Mouse (Mus musculus) liver, embryonic 13.5 days (tissue): ENCODE data around the gene Hbp1. TPM values are rescaled to one million over a fixed set of nuclear protein-coding genes. Genes with fewer than 3 reads are reported as not detected.

Source experiments
- ATAC-seq: fragments of 200-750 bp; cut with Nextera tagmentation; 2 replicates; pipeline ENCODE4 v1.8.0; 2017; ENCODE audit warnings: low read depth, mild to moderate bottlenecking, moderate number of reproducible peaks, moderate library complexity
- DNase-seq: peaks from one replicate; pipeline ENCODE4 v3.0.0; 2022
- H3K27ac ChIP-seq: fragments of 300-500 bp; sonication (generic); 2 replicates; pipeline ENCODE4 v1.5.1; 2015; ENCODE audit warnings: moderate library complexity, mild to moderate bottlenecking, inconsistent platforms
- H3K27me3 ChIP-seq: fragments of 300-500 bp; sonication (generic); 2 replicates; pipeline ENCODE4 v1.6.1; 2015; ENCODE audit warnings: mild to moderate bottlenecking, inconsistent platforms
- H3K36me3 ChIP-seq: fragments of 300-500 bp; sonication (generic); 2 replicates; pipeline ENCODE4 v1.6.1; 2015; ENCODE audit warnings: mild to moderate bottlenecking, inconsistent platforms
- H3K4me1 ChIP-seq: fragments of 300-500 bp; sonication (generic); replicated peaks from 2 replicates; pipeline ENCODE4 v1.6.1; 2015; ENCODE audit warnings: inconsistent platforms
- H3K4me2 ChIP-seq: fragments of 300-500 bp; sonication (generic); 2 replicates; pipeline ENCODE4 v1.6.1; 2015; ENCODE audit warnings: inconsistent platforms, mild to moderate bottlenecking, moderate library complexity
- H3K4me3 ChIP-seq: fragments of 300-500 bp; sonication (generic); replicated peaks from 2 replicates; pipeline ENCODE4 v1.5.1; 2015; ENCODE audit warnings: mild to moderate bottlenecking, inconsistent platforms
- H3K9ac ChIP-seq: fragments of 300-500 bp; sonication (generic); 2 replicates; pipeline ENCODE4 v1.6.1; 2015; ENCODE audit warnings: mild to moderate bottlenecking, inconsistent platforms
- H3K9me3 ChIP-seq: fragments of 300-500 bp; sonication (generic); replicated peaks from 2 replicates; pipeline ENCODE4 v1.6.1; 2016; ENCODE audit warnings: inconsistent platforms
- WGBS: fragments of 180-500 bp; shearing (Covaris S2); methylation state at CpG from one replicate; pipeline ENCODE4 v1.1.7; 2015; ENCODE audit not compliant: insufficient replicate concordance; 5-methylcytosine and 5-hydroxymethylcytosine counted together
- polyA plus RNA-seq: library from polyadenylated mRNA; unstranded; fragments of >200 nt; fragmentation: Nextera tagmentation; extraction: Ambion mirVana; gene quantifications from 2 replicates; pipeline ENCODE4 v1.2.1, GENCODE M21; 2015

The Hbp1 gene
- polyA plus RNA-seq, 1 experiment from 2014 or later, result 33.3 TPM

DNA sequence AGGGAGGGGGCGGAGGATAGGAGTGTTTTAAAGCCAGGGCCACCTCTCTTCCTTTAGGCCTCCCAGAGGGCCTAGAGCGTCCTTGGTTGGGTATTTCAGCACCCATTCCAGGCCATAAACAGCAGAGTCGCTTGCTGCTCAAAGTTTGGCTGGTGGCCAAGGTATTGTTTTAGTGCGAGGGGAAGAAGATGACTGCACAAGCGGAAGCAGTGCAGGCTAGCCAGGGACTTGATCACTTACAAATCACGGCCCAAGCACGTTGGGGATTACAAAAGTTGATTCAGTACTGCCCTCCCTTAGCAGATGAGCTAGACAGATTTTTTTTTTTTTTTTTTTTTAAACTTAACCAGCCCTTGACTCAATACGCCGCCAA is 310 bp upstream of the Hbp1 start:
- H3K4me2 ChIP-seq, result peak overlapping the region; percentile 75
- H3K4me3 ChIP-seq, result peak overlapping the region; percentile 60
- DNase-seq (no peak), ATAC-seq (no peak)
- peak overlapping the region; percentile 37 for H3K27ac ChIP-seq
- peaks cover 35% of the 10 kb centered on the region for H3K4me1 ChIP-seq
- no peaks in the 10 kb centered on the region for H3K9me3 ChIP-seq
- 10% methylated on average over 9 of the region's 9 CpGs for WGBS
- peak overlapping the region; percentile 46 for H3K9ac ChIP-seq
- H3K36me3 ChIP-seq, result no peaks in the 10 kb centered on the region
- H3K27me3 ChIP-seq, result no peaks in the 10 kb centered on the region

DNA sequence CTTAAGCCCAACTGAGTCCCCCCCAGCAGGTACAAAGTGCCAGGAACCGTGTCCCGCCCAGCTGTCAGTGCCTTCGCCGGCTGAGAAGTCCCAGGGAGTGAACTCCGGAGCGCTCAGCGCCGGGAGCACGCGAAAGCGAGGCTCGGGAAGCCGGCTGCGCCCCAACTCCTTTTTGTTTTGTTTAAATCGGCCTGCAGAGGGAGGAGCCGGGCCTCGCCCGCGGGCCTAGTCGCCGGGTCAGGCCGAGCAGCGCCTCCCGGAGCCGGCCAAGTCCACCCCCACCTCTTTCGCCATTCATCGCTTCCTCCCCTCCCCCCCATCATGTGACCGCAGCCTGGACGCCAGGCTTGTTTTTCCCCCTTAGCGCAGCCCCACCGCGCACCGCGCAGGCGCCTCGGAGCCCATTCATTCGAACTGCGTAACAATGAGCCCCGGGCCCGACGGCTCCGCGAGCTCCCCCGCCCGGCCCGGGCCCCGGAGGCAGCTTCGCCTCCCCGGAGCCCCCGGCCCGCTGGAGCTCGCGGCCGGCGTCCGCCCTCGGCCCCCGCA is 1.1 kb downstream of the Hbp1 start:
- Histone ChIP-seq H3K27ac (peak overlapping the region; percentile 98), H3K9me3 (no peaks in the 10 kb centered on the region), H3K4me1 (peaks cover 43% of the 10 kb centered on the region), H3K36me3 (no peaks in the 10 kb centered on the region), H3K4me3 (peak overlapping the region; percentile 92), H3K4me2 (peak overlapping the region; percentile 81), H3K27me3 (no peaks in the 10 kb centered on the region), H3K9ac (peak overlapping the region; percentile 96)
- under 1% methylated on average over 49 of the region's 58 CpGs for WGBS
- DNase-seq, result peak; percentile 84
- ATAC-seq, result peak; percentile 54

- Histone ChIP-seq H3K27me3 (no peaks in the 10 kb centered on the region), H3K9ac (peak overlapping the region; percentile 96), H3K9me3 (no peaks in the 10 kb centered on the region), H3K4me3 (peak overlapping the region; percentile 92), H3K36me3 (peaks cover 6% of the 10 kb centered on the region), H3K4me1 (peaks cover 53% of the 10 kb centered on the region), H3K27ac (peak overlapping the region; percentile 98), H3K4me2 (peak overlapping the region; percentile 81)
- ATAC-seq (no peak), DNase-seq (no peak)
- 19% methylated on average over 7 of the region's 7 CpGs for WGBS
Measured at GRCm38 (mm10) chr12:31948101-31949000, 2.0 kb downstream of the Hbp1 start.

DNA sequence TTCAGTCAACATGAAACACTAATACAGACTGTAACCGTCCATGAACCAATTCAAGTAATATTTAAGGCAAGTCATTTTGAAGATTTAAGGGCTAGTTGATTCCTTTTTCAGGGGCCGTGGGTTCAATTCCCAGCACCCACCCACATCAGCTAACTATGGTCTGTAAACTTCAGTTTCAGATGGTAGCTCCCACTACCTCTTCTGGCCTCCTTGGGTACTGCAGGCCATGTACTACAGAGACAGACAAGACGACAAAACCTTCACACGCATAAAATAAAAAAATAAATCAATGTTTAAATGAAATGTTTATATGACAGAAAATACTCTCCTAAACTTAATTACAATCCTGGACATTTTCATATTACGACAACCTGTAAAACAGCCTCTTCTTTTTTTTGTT is 2.9 kb downstream of the Hbp1 start:
- DNase-seq (no peak), ATAC-seq (no peak)
- Histone ChIP-seq H3K4me2 (peak overlapping the region; percentile 81; the same call in 1 of the 2 replicates), H3K9me3 (no peaks in the 10 kb centered on the region), H3K27ac (0 out of 2 replicates have a peak overlapping the region, but pooled peaks have one; percentile 35), H3K36me3 (peaks cover 15% of the 10 kb centered on the region), H3K27me3 (no peaks in the 10 kb centered on the region), H3K9ac (no peak overlapping the region), H3K4me3 (0 out of 2 replicates have a peak overlapping the region, but pooled peaks have one; percentile 92), H3K4me1 (peaks cover 61% of the 10 kb centered on the region)
- WGBS, result 85% methylated on average over 5 of the region's 5 CpGs

DNA sequence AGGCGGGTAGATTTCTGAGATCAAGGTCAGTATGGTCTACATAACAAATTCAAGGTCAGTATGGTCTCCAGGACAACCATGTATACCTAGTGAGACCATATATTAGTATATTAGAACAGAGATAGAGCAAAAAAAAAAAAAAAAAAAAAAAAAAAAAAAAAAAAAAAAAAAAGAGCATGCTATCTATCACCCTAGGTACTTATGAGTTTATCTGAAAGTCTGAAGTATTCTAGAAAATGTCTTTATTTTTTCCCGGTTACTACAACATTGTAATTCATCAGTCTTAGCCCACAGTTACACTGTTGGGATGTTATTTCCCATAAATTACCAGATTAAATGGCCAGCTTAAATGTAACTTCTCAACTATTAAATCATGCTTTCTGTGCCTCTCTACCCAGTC is 5.9 kb downstream of the Hbp1 start:
- no peaks in the 10 kb centered on the region for H3K27me3 ChIP-seq
- peak overlapping the region; percentile 79; the same call in 1 of the 2 replicates for H3K27ac ChIP-seq
- no peak for DNase-seq
- peaks cover 51% of the 10 kb centered on the region for H3K4me1 ChIP-seq
- no peak for ATAC-seq
- H3K4me3 ChIP-seq, result no peak overlapping the region
- peaks cover 33% of the 10 kb centered on the region for H3K36me3 ChIP-seq
- no peak overlapping the region for H3K9ac ChIP-seq
- H3K9me3 ChIP-seq, result no peaks in the 10 kb centered on the region
- no peak overlapping the region for H3K4me2 ChIP-seq
- 63% methylated on average over 2 of the region's 2 CpGs for WGBS

DNA sequence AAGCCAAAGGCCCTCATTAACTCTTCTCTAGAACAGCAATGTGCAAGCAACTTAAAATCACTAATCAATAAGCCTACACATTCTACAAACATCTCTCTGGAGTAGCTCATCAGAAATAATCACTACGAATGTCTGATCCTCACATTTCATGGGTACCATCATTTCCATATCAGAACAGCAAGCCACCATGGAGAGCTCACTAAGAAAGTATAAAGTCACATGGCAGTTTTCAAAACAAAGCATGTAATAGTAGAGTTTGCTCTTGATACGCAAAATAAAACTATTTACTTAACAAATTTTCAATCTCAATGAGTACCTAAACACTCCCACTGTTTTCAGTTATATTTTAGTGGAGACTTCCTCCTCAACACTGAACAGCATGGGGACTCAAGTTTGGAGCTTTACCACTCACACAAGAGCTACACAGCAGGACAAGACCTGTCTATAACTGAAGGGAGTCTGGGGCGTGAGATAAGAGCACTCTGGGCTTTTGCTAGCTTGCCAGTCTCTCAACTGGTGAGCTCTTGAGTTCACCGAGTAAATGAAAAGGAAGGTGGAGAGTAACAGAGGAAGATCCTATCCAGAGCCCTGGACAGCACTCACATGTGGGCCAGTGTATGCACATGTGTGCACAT is 7.2 kb downstream of the Hbp1 start:
- DNase-seq (peak; percentile 64), ATAC-seq (peak; percentile 95)
- Histone ChIP-seq H3K9ac (0 out of 2 replicates have a peak overlapping the region, but pooled peaks have one; percentile 26), H3K27ac (peak overlapping the region; percentile 79), H3K4me2 (peak overlapping the region; percentile 28), H3K36me3 (peaks cover 46% of the 10 kb centered on the region), H3K4me1 (peaks cover 50% of the 10 kb centered on the region), H3K27me3 (no peaks in the 10 kb centered on the region), H3K4me3 (no peak overlapping the region), H3K9me3 (no peaks in the 10 kb centered on the region)
- 25% methylated on average over 4 of the region's 4 CpGs for WGBS

- Histone ChIP-seq H3K36me3 (peaks cover 77% of the 10 kb centered on the region), H3K27me3 (no peaks in the 10 kb centered on the region), H3K27ac (no peak overlapping the region), H3K9ac (no peak overlapping the region), H3K4me1 (peaks cover 27% of the 10 kb centered on the region), H3K9me3 (no peaks in the 10 kb centered on the region), H3K4me2 (no peak overlapping the region), H3K4me3 (no peak overlapping the region)
- ATAC-seq (no peak), DNase-seq (no peak)
Measured at GRCm38 (mm10) chr12:31939026-31939425, 11.3 kb downstream of the Hbp1 start.

DNA sequence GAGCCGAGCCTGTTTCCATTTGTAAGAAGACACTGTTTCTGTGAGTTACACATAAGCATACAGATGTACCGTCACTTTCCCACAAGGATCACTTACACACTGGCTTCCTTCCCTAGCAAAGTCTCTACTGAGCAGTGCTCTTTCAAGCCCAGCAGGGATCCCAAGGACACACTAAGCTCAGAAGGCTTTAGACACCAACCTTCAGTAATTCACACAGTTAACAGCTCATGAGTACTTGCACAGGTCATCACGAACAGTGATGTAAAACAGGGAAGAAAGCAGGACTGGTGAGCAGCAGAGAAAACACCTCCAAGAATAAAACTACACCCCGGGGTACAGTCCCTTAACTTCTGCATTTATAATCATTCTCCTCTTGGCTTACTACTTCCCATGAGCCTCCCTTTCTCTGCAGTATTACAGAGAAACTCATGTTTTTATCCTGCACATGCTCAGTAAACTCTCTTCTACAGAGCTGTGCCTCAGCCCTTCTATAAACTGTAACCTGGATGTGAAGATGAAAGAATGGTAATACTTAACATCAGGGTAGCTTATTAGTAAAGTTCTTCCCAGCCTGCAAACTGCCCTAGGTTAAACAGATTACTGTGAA is 11.8 kb downstream of the Hbp1 start:
- H3K4me2 ChIP-seq, result no peak overlapping the region
- WGBS, result 83% methylated on average over 4 of the region's 4 CpGs
- no peaks in the 10 kb centered on the region for H3K27me3 ChIP-seq
- H3K4me1 ChIP-seq, result peaks cover 21% of the 10 kb centered on the region
- no peak overlapping the region for H3K9ac ChIP-seq
- DNase-seq, result no peak
- H3K36me3 ChIP-seq, result peaks cover 74% of the 10 kb centered on the region
- no peak for ATAC-seq
- H3K4me3 ChIP-seq, result no peak overlapping the region
- H3K27ac ChIP-seq, result no peak overlapping the region
- H3K9me3 ChIP-seq, result no peaks in the 10 kb centered on the region

- H3K9ac ChIP-seq, result no peak overlapping the region
- DNase-seq (no peak), ATAC-seq (peak; percentile 51; the same call in 1 of the 2 replicates)
- H3K4me2 ChIP-seq, result no peak overlapping the region
- H3K36me3 ChIP-seq, result peaks cover 73% of the 10 kb centered on the region
- no peaks in the 10 kb centered on the region for H3K9me3 ChIP-seq
- WGBS, result 42% methylated on average over 3 of the region's 3 CpGs
- peaks cover 12% of the 10 kb centered on the region for H3K4me1 ChIP-seq
- H3K27ac ChIP-seq, result no peak overlapping the region
- H3K4me3 ChIP-seq, result no peak overlapping the region
- H3K27me3 ChIP-seq, result no peaks in the 10 kb centered on the region
Measured at GRCm38 (mm10) chr12:31937613-31938012, 12.7 kb downstream of the Hbp1 start.

- no peak for ATAC-seq
- WGBS, result 68% methylated on average over 6 of the region's 6 CpGs
- H3K4me2 ChIP-seq, result no peak overlapping the region
- peaks cover 10% of the 10 kb centered on the region; the same call in 1 of the 2 replicates for H3K4me1 ChIP-seq
- H3K9me3 ChIP-seq, result no peaks in the 10 kb centered on the region
- no peak overlapping the region for H3K9ac ChIP-seq
- H3K36me3 ChIP-seq, result peaks cover 77% of the 10 kb centered on the region
- no peaks in the 10 kb centered on the region for H3K27me3 ChIP-seq
- no peak for DNase-seq
- no peak overlapping the region for H3K27ac ChIP-seq
- H3K4me3 ChIP-seq, result no peak overlapping the region
Measured at GRCm38 (mm10) chr12:31936657-31937300, 13.6 kb downstream of the Hbp1 start.

DNA sequence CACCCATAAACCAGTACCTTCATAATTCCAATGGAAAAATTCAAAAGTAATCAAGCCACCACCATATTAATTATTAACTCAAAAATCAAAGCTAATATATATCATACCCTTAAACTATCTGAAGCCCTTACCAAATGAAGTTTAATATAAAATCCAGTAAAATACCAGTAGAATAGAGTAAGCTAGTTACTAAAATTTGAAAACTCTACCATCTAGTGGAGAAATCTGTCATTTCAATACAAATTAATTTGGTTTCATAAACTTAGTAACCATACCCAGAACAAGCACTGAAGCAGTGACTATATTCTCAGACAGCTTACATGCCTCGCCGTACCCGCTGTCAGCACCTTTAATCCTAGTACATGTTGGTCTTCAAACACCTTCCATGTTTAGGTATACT is 18.5 kb downstream of the Hbp1 start:
- Histone ChIP-seq H3K9ac (no peak overlapping the region), H3K27ac (no peak overlapping the region), H3K9me3 (no peaks in the 10 kb centered on the region), H3K36me3 (peaks cover 72% of the 10 kb centered on the region), H3K27me3 (no peaks in the 10 kb centered on the region), H3K4me3 (no peak overlapping the region), H3K4me2 (no peak overlapping the region), H3K4me1 (no peaks in the 10 kb centered on the region)
- WGBS, result 91% methylated on average over 3 of the region's 3 CpGs
- DNase-seq, result no peak
- ATAC-seq, result no peak
